Mouse (Mus musculus) megakaryocyte-erythroid progenitor cell, adult 5 weeks (primary cell): Measurements from ENCODE around the gene Ly6g6c. TPM values are rescaled to one million over a fixed set of nuclear protein-coding genes. Genes with fewer than 3 reads are reported as not detected.

Experiments
- polyA plus RNA-seq: library from polyadenylated mRNA; stranded (reverse); fragments of >175 nt; gene quantifications from 2 replicates; pipeline ENCODE4 v1.2.3, GENCODE M21; 2012

Ly6g6c gene
- polyA plus RNA-seq, 1 experiment, result not detected

Other genes starting within 250 kb of the Ly6g6c start
- gene Stk19, start 228.4 kb upstream of the Ly6g6c start, polyA plus RNA-seq, result 65.1 and 75.3 TPM in 2 replicates
- gene Dxo, start 228.4 kb upstream of the Ly6g6c start, polyA plus RNA-seq, result 106 TPM in 2 replicates
- gene Skiv2l, start 215.2 kb upstream of the Ly6g6c start, polyA plus RNA-seq, result 63.8 and 69.0 TPM in 2 replicates
- gene Nelfe, start 215.0 kb upstream of the Ly6g6c start, polyA plus RNA-seq, result 308 and 315 TPM in 2 replicates
- 0.13 TPM in 1 of 2 replicates, not detected in the other for gene Cfb, start 202.9 kb upstream of the Ly6g6c start, polyA plus RNA-seq
- 51.5 and 66.6 TPM in 2 replicates for gene Zbtb12, start 185.9 kb upstream of the Ly6g6c start, polyA plus RNA-seq
- not detected in 2 replicates for gene Gm20547, start 183.3 kb upstream of the Ly6g6c start, polyA plus RNA-seq
- 2.0 and 2.3 TPM in 2 replicates for gene C2, start 167.1 kb upstream of the Ly6g6c start, polyA plus RNA-seq
- 441 and 469 TPM in 2 replicates for gene Ehmt2, start 166.9 kb upstream of the Ly6g6c start, polyA plus RNA-seq
- not detected in 2 replicates for gene Slc44a4, start 150.9 kb upstream of the Ly6g6c start, polyA plus RNA-seq
- 52.4 and 79.9 TPM in 2 replicates for gene Neu1, start 134.1 kb upstream of the Ly6g6c start, polyA plus RNA-seq
- gene Hspa1b, start 106.2 kb upstream of the Ly6g6c start, polyA plus RNA-seq, result 425 and 1,961 TPM in 2 replicates
- 0.52 TPM in 1 of 2 replicates, not detected in the other for gene Gm20481, start 95.5 kb upstream of the Ly6g6c start, polyA plus RNA-seq
- 239 and 1,296 TPM in 2 replicates for gene Hspa1a, start 93.2 kb upstream of the Ly6g6c start, polyA plus RNA-seq
- gene Hspa1l, start 92.7 kb upstream of the Ly6g6c start, polyA plus RNA-seq, result 0.06 TPM in 1 of 2 replicates, not detected in the other
- 154 and 167 TPM in 2 replicates for gene Lsm2, start 83.5 kb upstream of the Ly6g6c start, polyA plus RNA-seq
- 841 and 875 TPM in 2 replicates for gene Vars, start 64.4 kb upstream of the Ly6g6c start, polyA plus RNA-seq
- gene Vwa7, start 48.8 kb upstream of the Ly6g6c start, polyA plus RNA-seq, result 0.24 and 0.38 TPM in 2 replicates
- gene Sapcd1, start 37.4 kb upstream of the Ly6g6c start, polyA plus RNA-seq, result 6.0 and 11.9 TPM in 2 replicates
- gene Msh5, start 18.6 kb upstream of the Ly6g6c start, polyA plus RNA-seq, result 3.4 and 5.4 TPM in 2 replicates
- gene Clic1, start 15.4 kb upstream of the Ly6g6c start, polyA plus RNA-seq, result 109 and 129 TPM in 2 replicates
- 33.8 and 58.4 TPM in 2 replicates for gene Ddah2, start 6.4 kb upstream of the Ly6g6c start, polyA plus RNA-seq
- 0.04 TPM in 1 of 2 replicates, not detected in the other for gene Mpig6b, start 796 bp downstream of the Ly6g6c start, polyA plus RNA-seq
- gene Ly6g6e, start 11.5 kb downstream of the Ly6g6c start, polyA plus RNA-seq, result not detected in 2 replicates
- gene Ly6g6d, start 12.7 kb downstream of the Ly6g6c start, polyA plus RNA-seq, result 0.26 TPM in 1 of 2 replicates, not detected in the other
- 0.06 and 0.28 TPM in 2 replicates for gene Ly6g6f, start 20.2 kb downstream of the Ly6g6c start, polyA plus RNA-seq
- gene Abhd16a, start 23.9 kb downstream of the Ly6g6c start, polyA plus RNA-seq, result 118 and 123 TPM in 2 replicates
- not detected in 2 replicates for gene Ly6g5c, start 42.9 kb downstream of the Ly6g6c start, polyA plus RNA-seq
- gene Ly6g5b, start 50.0 kb downstream of the Ly6g6c start, polyA plus RNA-seq, result 0.45 and 0.69 TPM in 2 replicates
- gene Gpank1, start 56.1 kb downstream of the Ly6g6c start, polyA plus RNA-seq, result 73.8 and 84.9 TPM in 2 replicates
- gene Csnk2b, start 56.7 kb downstream of the Ly6g6c start, polyA plus RNA-seq, result 77.7 and 78.6 TPM in 2 replicates
- gene D17H6S53E, start 61.0 kb downstream of the Ly6g6c start, polyA plus RNA-seq, result 4.1 and 4.4 TPM in 2 replicates
- gene Apom, start 66.7 kb downstream of the Ly6g6c start, polyA plus RNA-seq, result 0.37 and 0.84 TPM in 2 replicates
- 683 and 812 TPM in 2 replicates for gene Bag6, start 69.8 kb downstream of the Ly6g6c start, polyA plus RNA-seq
- gene Prrc2a, start 99.5 kb downstream of the Ly6g6c start, polyA plus RNA-seq, result 1,479 and 1,500 TPM in 2 replicates
- 3.5 and 4.0 TPM in 2 replicates for gene Aif1, start 110.7 kb downstream of the Ly6g6c start, polyA plus RNA-seq
- gene Lst1, start 123.1 kb downstream of the Ly6g6c start, polyA plus RNA-seq, result 3.8 and 6.6 TPM in 2 replicates
- gene Ltb, start 129.1 kb downstream of the Ly6g6c start, polyA plus RNA-seq, result 14.0 and 15.6 TPM in 2 replicates
- 12.8 and 21.1 TPM in 2 replicates for gene Tnf, start 136.6 kb downstream of the Ly6g6c start, polyA plus RNA-seq
- 0.10 and 0.22 TPM in 2 replicates for gene Lta, start 140.0 kb downstream of the Ly6g6c start, polyA plus RNA-seq
- gene Gm16181, start 155.4 kb downstream of the Ly6g6c start, polyA plus RNA-seq, result not detected in 2 replicates
- gene Atp6v1g2, start 168.3 kb downstream of the Ly6g6c start, polyA plus RNA-seq, result 5.5 and 9.2 TPM in 2 replicates
- gene Nfkbil1, start 170.4 kb downstream of the Ly6g6c start, polyA plus RNA-seq, result 42.2 and 43.8 TPM in 2 replicates
- gene Ddx39b, start 176.4 kb downstream of the Ly6g6c start, polyA plus RNA-seq, result 404 and 440 TPM in 2 replicates
- 854 and 953 TPM in 2 replicates for gene H2-D1, start 197.3 kb downstream of the Ly6g6c start, polyA plus RNA-seq